Mouse (Mus musculus) cerebellum, adult 2 months (tissue): ENCODE data around the gene Itsn2.

ENCODE experiments used
- CTCF ChIP-seq: fragments of 200-500 bp; IDR thresholded peaks from 2 replicates; pipeline ENCODE4 v1.5.1; 2011; ENCODE audit warnings: low read depth, mild to moderate bottlenecking, control low read depth, low read length, moderate library complexity, borderline replicate concordance; ENCODE audit not compliant: insufficient read depth
- POLR2A ChIP-seq: fragments of 200-500 bp; IDR thresholded peaks from 2 replicates; pipeline ENCODE4 v1.6.1; 2011; ENCODE audit warnings: low read length, control low read depth, borderline replicate concordance; ENCODE audit not compliant: insufficient read depth

DNA sequence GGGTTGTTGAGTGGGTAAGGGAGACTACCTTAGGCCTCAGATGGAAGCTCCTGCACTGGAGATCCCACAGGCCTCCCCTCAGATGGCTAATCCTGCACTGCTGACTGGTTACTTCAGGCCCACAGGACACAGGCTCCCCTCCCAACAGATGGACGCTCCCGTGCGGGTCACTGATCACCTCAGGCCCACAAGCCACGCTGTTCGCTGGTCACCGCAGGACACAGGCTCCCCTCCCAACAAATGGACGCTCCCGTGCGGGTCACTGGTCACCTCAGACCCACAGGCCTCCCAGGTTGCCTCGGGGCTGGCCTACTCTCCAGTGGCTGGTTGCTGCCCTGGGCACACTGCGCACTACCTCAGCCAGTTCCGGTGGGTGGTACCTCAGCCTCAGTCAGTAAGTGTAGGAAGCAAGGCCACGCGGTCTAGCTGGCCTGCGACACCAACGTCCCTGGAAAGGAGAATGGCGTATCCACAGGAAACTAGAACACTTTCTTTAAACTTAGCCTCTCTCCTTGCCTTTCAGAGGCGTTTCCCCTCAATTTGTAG is 145.7 kb downstream of the Itsn2 start, which contains the start of gene Fam228a:
- TF ChIP-seq POLR2A (no peak), CTCF (no peak)
